Mouse (Mus musculus) MEL-GATA-1-ER (cell line): ENCODE measurements at regions not wholly inside any gene's neighbourhood (a gene's known extent, or its start where the extent isn't known, plus 50 kb on each side); places are given as distances from the start of the nearest gene placed in this dataset.

Experiments used
- DNase-seq: peaks from one replicate; pipeline ENCODE4 v3.0.0-alpha.2; 2012; ENCODE audit warnings: low read depth; ENCODE audit errors: extremely low read depth

DNA sequence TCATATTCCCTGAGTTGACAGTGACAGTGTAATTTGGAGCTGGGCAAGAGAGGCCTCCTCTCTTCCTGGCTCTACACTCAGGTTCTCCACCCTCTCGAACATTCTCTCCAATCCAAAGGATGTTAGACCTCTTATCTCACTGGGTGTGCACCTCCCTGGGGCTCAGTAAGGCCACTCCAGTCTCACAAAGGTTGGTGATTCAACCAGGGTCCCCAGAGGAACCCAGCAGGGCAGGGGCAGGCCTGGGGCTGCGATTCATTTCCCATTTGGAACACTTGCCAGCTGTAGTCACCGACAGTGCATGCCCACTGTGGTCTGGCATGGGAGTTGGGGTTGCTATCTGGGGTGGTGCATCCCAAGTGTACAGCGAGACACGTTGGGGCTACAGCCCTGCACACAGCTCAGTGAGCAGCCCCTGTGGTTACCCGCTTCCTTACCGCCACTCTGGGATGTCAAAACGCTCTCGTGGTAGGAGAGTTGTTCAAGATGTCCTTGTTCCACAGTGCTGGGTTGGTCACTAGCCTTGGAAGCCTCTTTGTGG lies 94.7 kb upstream of the 1600014C23Rik start:
- no peak for DNase-seq

DNA sequence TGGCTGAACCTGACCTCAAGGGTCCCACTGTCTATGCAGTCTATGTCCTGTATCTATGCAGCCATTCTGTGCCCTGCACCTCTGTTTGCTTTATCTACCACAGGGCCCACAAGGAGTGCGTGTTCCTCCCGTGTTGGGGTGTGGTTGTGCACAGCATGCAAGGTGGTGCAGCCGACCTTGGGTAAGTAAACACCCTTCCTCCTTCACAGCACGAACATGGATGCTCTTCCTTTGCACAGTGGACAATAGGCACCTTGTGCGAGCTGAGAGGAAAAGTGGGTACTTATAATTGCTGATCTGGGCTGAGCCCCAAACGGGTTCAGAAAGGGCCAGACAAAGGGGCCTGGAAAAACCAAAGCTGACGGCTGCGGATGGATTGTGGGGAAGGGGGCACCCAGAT lies 91.3 kb upstream of the 1600014C23Rik start:
- no peak for DNase-seq

DNA sequence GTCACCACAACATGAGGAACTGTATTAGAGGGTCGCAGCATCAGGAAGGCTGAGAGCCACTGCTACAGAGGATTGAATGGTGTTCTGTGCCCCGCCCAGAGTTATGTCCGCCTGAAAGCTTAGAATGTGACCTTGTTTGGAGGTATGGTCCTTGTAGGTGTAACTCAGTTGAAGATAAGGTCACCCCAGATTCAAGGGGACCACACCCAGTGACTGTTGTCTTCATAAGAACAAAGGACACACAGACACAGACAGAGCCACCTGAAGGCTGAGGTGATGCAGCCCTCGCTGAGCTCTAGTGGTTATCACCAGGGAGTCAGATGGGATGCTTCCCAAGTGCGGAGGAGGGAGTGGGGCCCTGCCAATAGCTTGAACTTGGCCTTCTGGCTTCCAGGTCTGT lies 89.9 kb upstream of the 1600014C23Rik start:
- no peak for DNase-seq

DNA sequence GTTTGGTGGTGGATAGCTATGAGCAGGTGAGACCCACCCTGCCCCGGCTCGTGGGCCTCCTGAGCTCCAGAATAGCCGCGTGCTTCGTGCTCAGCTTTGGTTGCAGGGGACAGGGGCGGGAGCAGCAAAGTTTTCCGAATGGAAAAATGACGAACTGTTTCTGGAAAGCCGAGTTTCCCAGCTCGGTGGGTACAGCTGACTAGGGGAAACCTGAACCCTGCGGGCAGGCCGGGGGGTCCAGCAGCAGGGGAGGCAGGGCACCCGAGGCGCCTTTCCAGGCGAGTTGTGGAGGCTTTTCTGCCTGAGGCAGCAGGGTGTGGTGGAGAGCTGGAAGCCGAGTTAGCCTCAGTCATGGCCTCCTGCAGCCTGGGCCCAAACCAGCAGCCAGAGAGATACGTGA lies 88.8 kb upstream of the 1600014C23Rik start:
- no peak for DNase-seq

DNA sequence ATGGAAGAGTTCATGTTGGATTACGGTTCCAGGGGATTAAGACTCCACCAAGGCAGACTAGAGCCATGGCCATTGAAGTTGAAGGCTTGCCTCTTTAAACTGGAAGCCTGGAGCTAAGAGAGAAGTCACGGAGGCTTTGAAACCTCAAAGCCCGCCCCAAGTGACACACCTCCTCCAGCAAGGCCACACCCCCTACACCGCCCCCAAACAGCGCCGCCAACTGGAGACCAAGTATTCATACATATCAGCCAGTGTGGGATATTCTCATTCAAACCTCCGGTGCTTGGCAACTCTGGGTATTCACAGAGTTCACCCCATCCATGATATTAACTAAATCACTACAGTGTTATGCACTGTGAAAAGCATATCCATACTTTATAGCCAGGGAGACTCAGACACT lies 87.7 kb upstream of the 1600014C23Rik start:
- DNase-seq: no peak

- DNase-seq: no peak
Observed at GRCm38 (mm10) chr17:45819143-45819542, 85.5 kb upstream of the 1600014C23Rik start.

- no peak for DNase-seq
Observed at GRCm38 (mm10) chr17:45816566-45816965, 82.9 kb upstream of the 1600014C23Rik start.

GRCm38 (mm10) chr17:45815833-45816232 lies 82.2 kb upstream of the 1600014C23Rik start:
- DNase-seq: no peak

GRCm38 (mm10) chr17:45815341-45815740 lies 81.7 kb upstream of the 1600014C23Rik start:
- peak; percentile 36 for DNase-seq

DNA sequence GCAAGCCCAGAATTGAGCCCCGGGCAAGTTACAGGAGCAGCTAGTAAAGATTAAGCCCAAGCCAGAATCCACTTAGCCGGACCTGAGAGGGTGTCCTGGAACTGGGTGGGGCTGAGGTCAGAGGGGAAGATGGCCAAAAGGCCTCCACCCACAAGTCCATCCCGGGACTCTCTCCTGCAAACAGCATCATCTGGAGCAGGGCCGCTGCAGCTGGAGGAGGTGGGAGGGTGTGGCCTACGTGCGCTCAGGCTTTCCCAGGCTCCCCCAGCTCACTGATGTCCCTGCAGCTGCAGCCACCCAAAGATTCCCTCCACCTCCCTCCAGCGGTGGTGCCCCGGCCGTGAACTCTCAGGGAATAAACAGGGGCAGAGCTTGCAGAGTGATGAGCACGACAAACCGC lies 80.9 kb upstream of the 1600014C23Rik start:
- no peak for DNase-seq

- DNase-seq: no peak
Observed at GRCm38 (mm10) chr17:45813956-45814355, 80.3 kb upstream of the 1600014C23Rik start.

GRCm38 (mm10) chr17:45812289-45812955 lies 78.8 kb upstream of the 1600014C23Rik start:
- DNase-seq: no peak

GRCm38 (mm10) chr17:45811632-45812221 lies 78.1 kb upstream of the 1600014C23Rik start:
- no peak for DNase-seq

DNA sequence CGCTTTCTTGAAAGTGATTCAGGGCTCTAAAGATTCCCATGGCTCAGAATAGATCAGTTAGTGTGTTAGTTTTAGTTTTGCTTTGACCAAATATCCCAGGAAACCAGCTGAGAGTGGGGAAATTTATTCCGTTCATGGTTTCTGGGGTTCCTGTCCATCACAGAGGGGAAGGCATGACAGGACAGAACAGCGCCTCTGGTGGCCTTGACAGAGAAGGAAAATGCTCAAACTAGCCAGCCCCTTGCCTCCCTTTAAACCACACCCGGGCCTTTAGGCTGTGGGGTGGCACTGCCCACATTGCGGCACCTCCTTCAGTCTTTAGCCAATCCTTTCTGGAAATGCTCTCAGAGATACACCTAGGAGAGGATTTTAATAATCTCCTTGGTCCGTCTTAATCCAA lies 76.1 kb upstream of the 1600014C23Rik start:
- no peak for DNase-seq

DNA sequence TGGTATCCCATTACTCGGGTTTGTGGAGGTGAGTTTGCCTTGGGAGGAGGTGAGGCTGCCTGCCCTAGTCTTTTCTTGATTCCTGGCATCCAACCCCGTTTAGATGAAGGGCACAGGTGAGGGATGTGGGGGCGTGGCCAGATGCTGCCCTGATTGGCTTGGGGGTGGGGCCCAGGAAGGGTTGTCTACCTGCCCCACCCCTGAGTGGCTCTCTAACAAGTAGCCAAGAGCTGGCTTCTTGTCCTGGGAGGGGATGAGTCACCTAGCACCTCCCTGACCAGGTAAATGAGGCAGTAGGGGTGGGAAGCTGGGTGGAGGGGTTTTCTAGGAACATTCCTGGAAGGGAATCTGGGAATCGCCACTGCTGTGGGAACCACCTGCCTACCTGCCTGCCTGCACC lies 74.7 kb upstream of the 1600014C23Rik start:
- no peak for DNase-seq

DNA sequence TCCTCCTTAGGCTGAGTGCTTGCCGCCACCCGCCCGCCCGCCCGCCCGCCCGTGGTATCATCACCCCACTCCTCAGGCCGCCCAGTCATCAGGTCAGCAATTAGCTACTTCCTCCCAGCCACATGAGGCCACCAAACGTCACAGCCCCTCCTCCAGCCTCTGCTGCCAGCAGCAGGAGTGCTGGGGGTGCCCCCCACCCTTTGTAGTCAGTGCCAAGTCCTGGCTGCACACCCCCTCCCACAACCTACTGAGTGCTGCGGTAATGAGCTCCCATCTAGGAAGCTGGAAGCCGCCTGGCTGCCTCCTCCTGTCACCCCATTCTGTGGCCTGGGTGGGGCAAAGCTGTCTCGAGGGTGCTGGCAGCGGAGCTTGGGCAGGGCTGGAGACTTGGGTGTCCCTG lies 73.8 kb upstream of the 1600014C23Rik start:
- no peak for DNase-seq

DNA sequence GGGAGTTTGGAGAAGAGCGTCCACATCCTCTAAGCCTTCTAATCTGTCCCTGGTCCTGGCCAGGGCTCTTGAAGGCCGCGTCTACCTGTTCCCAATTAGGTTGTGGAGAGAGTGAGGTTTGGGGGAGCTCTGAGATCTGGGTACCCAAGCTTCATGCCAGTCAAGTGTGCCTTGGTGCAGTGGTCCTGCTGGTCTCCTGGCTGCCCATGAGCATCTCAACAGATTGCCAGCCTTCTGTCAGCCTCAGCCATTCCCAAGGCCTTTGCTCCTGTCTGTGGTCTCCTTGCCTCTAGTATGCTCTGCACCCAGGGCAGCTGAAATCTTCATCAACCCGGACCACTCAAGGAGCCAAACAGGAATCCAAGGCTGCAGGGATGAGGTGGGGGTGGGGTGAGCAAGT lies 73.2 kb upstream of the 1600014C23Rik start:
- no peak for DNase-seq

GRCm38 (mm10) chr17:45806430-45806829 lies 72.8 kb upstream of the 1600014C23Rik start:
- DNase-seq: no peak

- no peak for DNase-seq
Observed at GRCm38 (mm10) chr17:45805471-45806082, 71.9 kb upstream of the 1600014C23Rik start.

DNA sequence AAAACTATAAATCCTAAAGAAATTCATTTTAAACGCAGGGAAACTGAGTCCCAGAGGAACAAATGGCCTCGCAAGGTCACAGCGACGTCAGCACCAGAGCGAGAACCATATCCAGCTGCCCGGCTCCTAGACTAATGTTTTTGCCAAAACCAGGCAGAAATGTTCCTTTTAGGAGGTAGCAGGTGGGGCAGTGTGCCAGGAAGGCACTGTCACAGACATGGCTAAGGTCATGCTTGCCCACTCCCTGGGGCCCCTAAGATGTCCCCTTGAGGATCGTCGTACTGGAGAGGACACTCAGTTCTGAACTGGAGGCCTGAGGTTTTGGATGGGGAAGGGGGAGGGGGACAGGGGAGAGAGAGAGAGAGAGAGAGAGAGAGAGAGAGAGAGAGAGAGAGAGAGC lies 69.7 kb upstream of the 1600014C23Rik start:
- DNase-seq: no peak

- no peak for DNase-seq
Observed at GRCm38 (mm10) chr17:45802439-45802838, 68.8 kb upstream of the 1600014C23Rik start.

DNA sequence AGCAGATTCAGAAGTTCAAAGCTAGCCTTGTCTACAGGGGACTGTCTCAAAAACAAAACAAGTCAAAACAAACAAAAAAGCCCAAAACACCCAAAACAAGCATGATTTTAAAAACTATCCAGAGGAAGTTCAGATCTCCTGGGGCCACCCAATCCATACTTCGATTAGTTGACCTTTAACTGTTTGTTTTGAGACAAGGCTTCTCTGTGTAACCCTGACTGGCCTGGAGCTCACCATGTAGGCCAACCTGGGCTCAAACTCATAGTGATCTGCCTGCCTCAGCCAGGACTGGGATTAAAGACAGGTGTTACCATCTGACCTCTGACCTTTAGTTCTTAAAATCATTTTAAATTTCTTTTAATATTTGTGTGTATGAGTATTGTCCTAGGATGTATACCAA lies 66.1 kb upstream of the 1600014C23Rik start:
- DNase-seq: no peak

- no peak for DNase-seq
Observed at GRCm38 (mm10) chr17:45798996-45799395, 65.4 kb upstream of the 1600014C23Rik start.
